Mouse (Mus musculus): ENCODE results near the gene Rab5a. TPM values are rescaled to one million over a fixed set of nuclear protein-coding genes. Genes with fewer than 3 reads are reported as not detected.

Gene Rab5a
- polyA plus RNA-seq (2017; shearing (Covaris generic)): 18.1 TPM

GRCm38 (mm10) chr17:53478858-53479603 lies at the start of gene Rab5a:
Gene Rab5a, plus strand, starts transcription at chr17:53479234.

GRCm38 (mm10) chr17:53462603-53463495 lies 16.2 kb upstream of the Rab5a start, which contains the start of gene Efhb:
Gene Efhb, minus strand, starts transcription at chr17:53463321.

GRCm38 (mm10) chr17:53539351-53539750 lies 60.3 kb downstream of the Rab5a start, which contains the start of gene Pp2d1:
Gene Pp2d1, minus strand, starts transcription at chr17:53539451.

Other genes starting within 250 kb of the Rab5a start
- 0.12 TPM for gene Efhb, start 15.9 kb upstream of the Rab5a start, polyA plus RNA-seq (2017; shearing (Covaris generic))
- gene Pp2d1, start 60.2 kb downstream of the Rab5a start, polyA plus RNA-seq (2017; shearing (Covaris generic)): 0.50 TPM
- 19.3 TPM for gene Kat2b, start 87.6 kb downstream of the Rab5a start, polyA plus RNA-seq (2017; shearing (Covaris generic))
- 4.1 TPM for gene Sgo1, start 210.1 kb downstream of the Rab5a start, polyA plus RNA-seq (2017; shearing (Covaris generic))

All from inflammation-experienced regulatory T-cells, adult 16 weeks (primary cell).